Mouse (Mus musculus): Measurements from ENCODE around the gene Sec14l1.
A peak's percentile ranks its signal among the peaks of the same experiment; 100 is the strongest.
"Not testable (repeated sequence)": the region's sequence is repeated elsewhere in the genome, so short reads cannot be mapped to it uniquely, and the experiment has no call there.

The Sec14l1 gene

DNA sequence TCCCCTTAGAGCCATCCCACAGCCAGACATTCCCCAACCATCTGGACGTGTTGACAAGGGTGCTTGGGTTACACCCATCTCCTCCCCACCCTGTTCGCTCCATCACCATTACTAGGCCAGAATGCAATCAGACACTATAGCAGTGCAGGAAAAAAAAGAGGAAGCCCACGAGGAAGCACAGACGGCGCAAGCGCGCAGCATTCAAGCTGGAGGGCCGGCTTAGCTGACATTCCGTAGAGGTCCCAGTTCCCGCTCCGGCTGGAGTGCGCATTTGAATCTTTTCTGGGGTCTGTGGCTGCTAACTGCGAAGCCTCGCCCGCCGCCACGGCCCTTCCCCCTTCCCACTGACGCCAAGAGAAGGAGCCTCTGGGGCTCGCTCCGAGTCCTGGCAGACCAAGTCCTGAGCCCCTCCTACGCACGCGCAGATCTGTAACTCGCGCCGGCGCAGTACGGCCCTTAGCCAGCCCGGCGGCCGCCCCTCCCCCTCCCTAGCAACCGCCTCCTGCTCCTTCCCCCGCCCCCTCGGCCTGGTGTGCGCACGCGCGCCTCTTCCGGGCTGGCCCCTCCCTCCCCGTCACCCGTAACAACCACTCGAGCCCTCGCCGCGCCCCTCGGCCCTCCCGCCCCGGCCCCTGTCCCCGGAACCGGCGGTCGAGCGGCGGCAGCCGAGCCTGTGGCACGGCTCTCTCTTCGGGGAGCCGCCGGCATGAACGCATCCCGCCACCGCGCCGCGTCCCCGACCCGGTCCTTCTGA is at the start of gene Sec14l1:
Gene Sec14l1, plus strand, starts transcription at position 577 of the 754 bp plus-strand sequence.
- DNase-seq (ENCODE audit: low spot score) = peak; percentile 99

DNA sequence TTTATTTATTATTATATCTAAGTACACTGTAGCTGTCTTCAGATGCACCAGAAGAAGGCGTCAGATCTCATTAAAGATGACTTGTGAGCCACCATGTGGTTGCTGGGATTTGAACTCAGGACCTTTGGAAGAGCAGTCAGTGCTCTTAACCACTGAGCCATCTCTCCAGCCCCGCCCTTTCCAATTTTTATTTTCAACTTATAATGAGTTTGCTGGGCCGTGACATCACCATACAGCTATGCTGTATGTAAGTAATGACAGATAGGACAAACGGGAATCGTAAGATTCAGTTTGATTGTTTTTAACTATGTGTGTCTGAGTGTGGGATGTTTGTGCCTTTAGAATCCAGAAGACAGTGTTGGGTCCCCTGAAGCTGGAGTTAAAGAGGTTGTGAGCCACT is 49.4 kb upstream of the Sec14l1 start:
- not testable (repeated sequence) for DNase-seq (ENCODE audit: low spot score)

DNA sequence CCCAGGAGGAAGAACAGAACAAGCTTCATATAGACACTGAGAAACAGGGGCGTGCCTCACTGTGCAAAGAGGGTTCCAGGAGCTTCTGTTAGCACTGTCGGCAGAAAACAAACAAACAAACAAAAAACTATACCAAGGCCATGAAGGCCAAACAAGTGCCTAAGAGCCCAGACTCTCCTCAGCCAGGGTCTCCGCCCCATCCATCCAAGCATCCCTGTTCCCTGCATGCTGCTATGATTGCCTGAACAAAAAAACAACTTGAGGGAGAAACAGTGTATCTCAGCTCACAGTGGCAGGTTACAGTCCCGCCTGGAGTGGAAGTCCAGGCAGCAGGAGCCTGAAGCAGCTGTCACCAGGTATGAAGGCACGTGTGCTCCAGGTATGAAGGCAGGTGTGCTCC is 48.2 kb upstream of the Sec14l1 start:
- no peak for DNase-seq (ENCODE audit: low spot score)

DNA sequence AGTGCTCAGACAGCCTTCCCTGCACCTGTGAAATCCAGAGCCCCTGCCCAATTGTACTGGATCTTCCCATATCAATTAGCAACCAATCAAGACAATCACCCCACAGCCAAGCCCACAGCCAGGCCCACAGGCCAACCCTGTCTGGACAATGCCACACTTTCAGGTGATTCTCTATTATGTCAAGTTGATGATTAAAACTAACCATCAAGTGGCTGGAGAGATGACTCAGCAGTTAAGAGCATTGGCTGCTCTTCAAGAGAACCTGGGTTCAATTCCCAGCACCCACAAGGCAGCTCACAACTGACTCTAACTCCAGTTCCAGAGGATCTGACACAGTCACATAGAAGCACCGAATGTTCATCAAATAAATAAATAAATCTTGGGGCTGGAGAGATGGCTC is 46.6 kb upstream of the Sec14l1 start:
- no peak for DNase-seq (ENCODE audit: low spot score)

DNA sequence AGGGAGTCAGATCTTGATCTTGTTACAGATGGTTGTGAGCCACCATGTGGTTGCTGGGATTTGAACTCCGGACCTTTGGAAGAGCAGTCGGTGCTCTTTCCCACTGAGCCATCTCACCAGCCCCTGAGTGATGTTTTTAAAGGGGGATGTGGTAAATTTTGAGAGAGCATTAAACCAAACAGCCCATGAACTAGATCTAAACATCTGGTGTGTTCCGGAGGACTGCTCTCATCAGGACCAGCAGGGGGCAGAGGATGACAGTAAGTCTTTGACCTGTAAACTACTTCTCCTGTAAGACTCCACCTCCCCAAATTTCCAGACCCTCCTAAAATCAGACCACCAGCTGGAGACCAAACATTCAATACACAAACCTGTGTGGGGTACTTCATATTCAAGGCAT is 45.9 kb upstream of the Sec14l1 start:
- DNase-seq (ENCODE audit: low spot score) = no peak

DNA sequence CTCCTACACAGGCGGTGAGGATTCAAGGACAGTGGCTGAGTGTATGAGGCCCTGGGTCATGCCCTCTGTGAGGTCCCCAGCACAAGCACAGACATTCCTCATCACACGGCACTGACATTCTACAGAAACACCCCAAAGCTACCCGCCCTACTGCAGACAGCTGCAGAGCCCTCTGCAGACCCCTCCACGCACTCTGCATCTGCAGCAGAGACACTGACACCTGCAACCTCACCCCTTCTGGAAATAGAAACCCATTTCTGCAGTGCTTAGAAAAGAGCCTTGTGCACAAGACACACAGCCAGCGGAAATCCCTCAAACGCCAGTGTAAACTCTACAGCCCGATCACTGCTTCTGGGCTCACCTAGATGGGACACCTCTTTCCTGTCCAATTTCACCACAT is 44.3 kb upstream of the Sec14l1 start:
- no peak for DNase-seq (ENCODE audit: low spot score)

DNA sequence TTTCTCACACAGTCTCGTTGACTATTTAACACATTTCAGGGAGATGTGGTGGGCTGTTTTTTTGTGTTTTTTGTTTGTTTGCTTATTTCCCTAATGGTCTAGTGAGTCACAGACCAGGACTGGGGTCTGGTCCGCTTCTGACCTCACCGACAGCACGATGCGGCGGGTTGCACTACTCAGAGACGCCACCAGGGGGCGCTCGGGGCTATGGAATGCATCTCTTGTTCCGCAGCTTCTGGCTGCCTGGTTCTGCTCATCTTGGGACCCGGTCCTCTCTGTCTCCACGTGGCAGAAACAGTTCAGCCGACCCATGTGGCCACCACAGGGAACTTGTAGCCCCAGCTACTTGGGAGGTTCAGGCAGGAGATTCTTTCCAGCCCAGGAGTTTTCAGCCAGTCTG is 42.8 kb upstream of the Sec14l1 start:
- peak; percentile 84 for DNase-seq (ENCODE audit: low spot score)

DNA sequence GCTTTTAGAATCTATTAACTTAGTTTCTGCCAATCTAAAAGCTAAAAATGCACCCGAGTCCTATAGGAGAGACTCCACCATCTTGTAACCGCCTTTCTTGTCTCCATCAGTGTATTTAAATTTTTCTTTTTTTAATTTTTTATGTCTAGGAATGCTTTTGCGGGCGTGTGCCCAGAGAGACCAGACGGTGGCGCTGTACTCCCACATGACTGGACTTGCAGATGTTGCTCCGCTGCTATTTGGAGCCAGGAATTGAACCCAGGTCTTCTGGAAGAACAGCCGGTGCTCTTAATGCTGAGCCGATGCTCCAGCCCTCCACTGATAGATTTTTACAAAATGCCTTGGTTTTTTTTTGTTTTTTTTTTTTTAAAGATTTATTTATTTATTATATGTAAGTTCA is 41.5 kb upstream of the Sec14l1 start:
- no peak for DNase-seq (ENCODE audit: low spot score)

DNA sequence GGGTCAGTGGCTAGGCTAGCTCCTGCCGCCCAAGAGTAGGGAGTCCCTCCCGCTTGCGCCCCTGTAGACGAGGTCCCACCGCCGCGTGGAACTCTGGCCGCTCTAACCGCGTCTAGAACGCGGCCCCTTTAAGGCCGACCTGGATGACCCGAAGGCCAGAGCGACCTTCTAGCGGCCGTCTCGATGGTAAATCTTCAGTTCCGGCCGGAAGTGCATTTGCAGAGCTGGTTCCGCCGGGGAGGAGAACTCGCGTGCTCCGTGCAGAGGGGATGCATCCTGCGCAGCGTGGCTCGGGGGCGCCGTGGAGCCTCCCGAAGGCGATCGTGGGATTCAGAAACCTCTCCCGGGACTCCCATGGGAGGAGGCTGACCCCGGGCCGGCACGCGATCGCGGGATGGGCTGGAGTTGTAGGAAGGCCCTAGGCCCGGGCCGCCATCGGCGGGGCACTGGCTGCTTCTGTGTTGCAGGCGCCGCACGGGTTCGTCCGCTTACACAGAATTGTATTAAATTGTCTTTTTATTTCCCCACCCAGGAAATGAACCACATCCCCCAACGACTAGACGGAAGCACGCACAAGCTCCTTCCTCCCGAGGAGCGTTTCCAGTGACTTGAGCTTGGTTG is 38.3 kb upstream of the Sec14l1 start:
- peak; percentile 83 for DNase-seq (ENCODE audit: low spot score)

DNA sequence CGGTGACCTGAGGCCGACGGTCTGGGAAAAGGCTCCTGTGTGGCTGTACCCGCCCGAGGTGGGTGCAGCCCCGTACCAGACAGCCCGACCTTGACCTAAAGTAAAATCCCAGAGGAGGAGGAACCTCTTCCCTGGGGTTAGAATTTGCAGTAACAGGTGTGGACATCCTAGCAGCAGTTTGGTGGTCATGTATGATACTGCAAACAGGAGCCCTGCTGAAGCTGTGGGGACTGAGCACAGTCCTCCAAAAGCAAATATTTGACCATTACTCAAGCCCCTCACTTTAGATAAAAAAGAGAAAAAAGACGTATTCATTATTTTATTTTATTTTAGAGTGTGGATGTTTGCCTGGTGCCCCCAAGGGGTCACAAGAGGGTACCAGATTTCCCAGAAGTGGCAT is 37.7 kb upstream of the Sec14l1 start:
- DNase-seq (ENCODE audit: low spot score) = no peak

DNA sequence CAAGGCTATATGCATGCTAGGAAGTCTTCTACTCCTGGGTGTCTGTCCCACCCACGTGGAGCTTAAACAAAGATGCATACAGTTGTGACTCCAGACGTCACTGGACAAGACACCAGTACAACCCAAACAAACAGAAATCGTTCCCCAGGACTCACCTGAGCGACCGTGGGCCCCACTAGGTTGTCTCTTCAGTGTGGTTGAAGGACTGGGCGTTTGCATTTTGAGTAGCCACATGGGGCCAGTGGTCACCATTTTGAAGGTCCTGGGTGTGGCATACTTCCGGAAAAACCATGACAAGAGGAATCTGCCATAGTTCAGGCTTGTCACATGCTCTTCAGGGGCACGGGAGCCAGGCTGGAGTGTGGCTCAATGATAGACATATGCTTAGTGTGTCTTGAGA is 37.1 kb upstream of the Sec14l1 start:
- DNase-seq (ENCODE audit: low spot score) = no peak

DNA sequence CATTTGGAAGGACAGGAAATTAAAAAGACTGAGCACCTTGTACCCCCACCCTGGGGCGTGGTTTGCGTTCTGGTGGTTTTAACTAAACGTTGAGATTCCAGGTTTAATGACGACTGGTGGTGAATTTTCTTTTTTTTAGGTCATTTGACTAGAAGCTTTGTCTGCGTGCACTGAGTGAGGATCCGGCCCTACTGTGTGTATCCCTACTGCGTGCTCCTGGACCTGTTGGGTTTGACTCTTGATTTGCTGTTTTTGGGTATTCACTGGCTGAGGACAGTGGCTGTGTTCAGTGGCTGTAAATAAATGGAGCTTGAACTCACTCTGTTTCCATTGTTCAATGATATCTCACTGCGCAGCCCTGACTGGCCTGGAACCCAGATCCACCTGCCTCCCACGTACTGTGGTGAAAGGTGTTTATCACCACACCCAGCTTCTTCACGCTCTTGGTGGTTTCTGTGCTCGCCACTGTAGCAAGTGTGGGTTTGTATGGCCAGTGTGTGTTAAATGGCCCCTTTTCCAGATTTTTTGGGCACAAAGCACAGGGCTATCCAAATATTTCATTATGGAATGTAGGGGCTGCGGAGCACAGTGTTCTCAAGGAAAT is 36.2 kb upstream of the Sec14l1 start:
- DNase-seq (ENCODE audit: low spot score) = no peak

DNA sequence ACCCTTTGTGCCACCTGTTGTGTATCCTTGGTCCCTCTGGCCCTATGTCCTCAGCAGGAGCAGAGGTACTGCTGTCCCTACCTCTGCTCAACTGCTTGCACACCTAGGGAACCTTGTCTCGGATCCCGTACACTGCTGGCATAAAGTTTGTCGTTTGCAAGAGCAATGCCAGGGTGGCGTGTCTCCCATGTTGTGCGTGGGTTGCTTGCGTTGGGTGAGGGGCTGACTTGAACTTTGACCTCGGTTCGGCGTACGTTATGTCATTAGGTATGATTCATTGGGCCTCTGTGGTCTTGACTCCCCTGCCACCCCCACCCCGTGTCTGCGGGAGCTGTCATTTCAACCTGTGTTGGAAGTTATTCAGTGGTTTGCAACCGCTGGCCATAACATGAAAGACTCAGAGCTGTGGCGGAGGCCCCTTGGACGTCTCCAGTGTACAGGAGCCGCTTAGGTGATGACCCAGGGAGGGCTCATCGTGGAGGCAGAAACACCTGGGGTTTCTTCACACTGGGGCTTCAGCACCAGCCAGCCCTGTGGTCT is 35.2 kb upstream of the Sec14l1 start:
- DNase-seq (ENCODE audit: low spot score) = no peak

DNA sequence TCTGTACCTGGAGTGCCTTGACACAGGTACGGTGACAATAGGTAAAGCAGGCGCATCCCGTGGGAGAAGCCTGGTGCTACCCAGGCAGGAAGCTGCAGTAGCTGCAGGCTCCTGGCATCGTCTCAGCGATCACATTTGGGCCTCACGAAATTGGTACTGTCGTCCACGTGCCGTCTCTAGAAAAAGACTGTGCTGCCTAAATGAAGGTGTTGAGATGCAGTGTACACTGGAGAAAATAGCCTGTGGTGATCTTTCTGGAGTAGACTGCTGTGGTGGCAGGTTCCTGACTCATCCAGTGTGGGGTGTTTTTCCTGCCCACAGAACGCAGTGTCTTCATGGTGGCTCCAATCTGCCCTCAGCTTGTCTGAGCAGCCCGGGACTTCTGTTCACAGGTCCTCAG is 34.8 kb upstream of the Sec14l1 start:
- DNase-seq (ENCODE audit: low spot score) = no peak

DNA sequence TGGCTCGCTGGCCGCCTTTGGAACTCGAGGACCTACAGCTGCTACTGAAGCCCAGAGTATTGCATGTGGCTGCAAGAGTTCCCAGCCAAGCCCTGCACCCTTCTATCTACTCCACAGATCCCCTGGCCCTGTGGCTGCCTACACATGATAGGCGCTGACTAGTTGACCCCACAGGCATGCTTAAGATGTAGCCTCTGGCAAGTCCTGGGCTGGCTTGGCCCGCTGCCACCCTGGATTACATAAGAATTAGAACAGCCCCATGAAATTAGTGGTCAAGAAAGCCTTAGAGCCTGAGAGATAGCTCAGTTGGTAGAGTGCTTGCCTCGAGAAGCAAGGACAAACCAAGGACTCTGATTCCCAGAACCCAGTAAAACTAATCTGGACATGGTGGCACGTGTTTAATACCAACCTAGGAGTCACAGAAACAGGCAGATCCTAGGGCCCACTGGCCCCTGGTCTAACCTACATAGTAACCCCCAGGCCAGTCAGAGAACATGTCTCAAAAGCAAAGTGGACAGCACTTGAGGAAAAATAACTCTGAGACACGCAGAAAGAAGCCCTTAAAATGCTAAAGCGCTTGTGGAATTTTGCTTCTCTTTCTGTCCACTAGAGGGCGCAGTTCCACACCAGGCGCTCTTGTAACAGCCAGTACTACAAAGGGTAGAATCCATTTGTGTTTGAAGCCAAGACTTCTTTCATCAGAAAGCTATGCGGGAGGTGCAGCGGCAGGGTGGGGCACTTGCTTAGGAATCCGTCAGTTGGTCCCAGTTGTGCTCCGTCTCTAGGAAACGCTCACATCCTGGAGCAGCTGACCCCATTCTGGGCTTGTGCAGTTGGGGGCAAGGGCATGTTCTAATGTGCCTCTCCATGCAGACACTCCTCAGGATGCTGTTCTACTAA is 33.6 kb upstream of the Sec14l1 start:
- peak; percentile 89 for DNase-seq (ENCODE audit: low spot score)

DNA sequence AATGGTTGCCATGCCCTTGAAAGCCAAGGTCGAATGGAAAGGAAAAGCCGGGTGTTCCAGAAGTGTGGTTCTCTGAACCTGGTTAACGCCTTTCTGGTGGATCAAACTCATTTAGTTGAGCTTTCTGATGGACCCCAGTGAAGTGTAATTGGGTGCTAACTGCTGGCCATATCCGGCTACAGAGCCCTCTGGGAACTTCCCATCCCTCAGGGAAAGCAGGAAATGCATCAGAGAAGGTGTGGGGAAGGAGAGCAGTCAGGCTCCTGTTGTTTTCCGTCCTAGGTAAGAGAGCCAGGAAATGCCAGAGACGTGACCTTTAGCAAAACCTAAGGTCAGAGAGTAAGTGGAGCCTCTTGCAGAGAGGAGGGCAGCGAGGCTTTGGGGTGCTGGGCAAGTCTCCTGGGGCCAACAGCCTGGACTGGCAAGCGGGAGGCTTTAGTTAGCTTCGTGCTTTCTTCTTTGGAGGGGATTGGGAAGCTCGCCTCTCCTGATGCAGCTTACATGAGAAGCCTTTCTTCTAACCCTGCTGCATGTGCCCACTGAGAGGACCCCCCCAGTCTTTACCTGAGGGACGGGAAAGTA is 32.5 kb upstream of the Sec14l1 start:
- DNase-seq (ENCODE audit: low spot score) = no peak

DNA sequence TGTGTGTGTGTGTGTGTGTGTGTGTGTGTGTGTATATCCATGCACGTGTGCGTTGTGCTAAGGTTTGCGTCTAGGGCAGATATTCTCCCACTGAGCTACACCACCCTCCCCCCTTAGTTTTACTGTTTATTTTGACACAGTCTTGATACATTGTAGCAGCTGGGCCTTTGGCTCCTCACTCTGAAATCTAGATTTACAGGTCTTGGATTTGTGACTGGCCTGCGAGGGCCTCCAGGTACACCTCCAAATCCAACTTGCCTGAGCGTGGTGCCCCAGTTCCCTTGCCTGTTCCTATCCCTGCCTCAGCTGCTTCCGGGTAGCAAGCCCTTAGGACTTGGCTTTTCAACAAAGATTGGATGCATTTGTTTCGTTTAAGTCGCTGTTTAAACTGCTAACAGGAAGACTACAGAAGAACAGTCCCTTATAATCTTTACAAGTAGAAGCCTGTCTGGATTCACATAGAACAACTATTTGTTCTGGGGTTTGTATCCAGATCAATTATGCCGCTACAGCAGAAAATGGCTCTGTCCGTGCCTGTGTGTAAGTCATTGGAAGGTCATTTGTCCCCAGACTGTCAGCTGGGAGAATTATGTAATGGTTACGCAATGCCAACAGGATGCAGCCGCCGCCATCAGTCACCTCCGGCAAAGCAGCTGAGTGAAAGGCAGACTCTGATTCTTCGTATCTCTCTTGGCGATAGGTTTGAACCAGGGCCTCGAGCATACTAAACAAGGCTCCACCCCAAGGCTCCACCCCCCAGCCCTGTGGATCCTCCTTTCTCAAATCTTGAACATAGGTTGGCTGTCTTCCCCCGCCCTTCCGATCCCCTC is 31.7 kb upstream of the Sec14l1 start:
- no peak for DNase-seq (ENCODE audit: low spot score)

DNA sequence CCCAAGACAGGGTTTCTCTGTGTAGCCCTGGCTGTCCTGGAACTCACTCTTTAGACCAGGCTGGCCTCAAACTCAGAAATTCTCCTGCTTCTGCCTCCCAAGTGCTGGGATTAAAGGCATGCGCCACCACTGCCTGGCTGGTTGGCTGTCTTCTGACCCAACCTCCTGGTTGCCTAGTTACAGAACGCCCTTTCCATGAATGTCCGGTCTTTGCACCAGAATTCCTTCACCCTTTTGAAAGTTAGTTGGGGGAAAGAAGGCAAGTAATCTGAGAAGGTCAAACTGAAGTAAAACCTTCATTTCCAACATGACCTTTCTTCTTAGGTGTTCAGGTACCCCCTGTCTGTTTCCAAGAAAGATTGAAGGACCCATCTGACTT is 31.1 kb upstream of the Sec14l1 start:
- not testable (repeated sequence) for DNase-seq (ENCODE audit: low spot score)

DNA sequence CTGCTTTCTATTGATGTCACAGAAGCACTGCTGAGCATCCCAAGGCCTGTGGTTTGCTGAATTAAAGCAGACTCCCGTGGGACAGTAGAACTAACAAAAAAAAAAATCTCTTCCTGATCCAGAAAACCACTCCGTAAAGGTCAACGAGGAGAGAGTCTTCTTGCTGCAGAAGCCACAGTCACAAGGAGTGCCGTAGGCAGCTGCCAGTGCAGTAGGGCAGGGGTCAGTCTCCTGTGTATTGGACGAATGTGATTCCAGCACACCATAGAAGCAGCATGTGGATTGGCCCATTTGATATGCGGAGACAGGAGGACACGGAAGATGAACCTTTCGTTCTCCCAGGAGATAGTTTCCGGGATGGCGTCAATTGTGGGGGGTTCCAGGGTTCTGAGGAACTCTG is 28.8 kb upstream of the Sec14l1 start:
- no peak for DNase-seq (ENCODE audit: low spot score)

DNA sequence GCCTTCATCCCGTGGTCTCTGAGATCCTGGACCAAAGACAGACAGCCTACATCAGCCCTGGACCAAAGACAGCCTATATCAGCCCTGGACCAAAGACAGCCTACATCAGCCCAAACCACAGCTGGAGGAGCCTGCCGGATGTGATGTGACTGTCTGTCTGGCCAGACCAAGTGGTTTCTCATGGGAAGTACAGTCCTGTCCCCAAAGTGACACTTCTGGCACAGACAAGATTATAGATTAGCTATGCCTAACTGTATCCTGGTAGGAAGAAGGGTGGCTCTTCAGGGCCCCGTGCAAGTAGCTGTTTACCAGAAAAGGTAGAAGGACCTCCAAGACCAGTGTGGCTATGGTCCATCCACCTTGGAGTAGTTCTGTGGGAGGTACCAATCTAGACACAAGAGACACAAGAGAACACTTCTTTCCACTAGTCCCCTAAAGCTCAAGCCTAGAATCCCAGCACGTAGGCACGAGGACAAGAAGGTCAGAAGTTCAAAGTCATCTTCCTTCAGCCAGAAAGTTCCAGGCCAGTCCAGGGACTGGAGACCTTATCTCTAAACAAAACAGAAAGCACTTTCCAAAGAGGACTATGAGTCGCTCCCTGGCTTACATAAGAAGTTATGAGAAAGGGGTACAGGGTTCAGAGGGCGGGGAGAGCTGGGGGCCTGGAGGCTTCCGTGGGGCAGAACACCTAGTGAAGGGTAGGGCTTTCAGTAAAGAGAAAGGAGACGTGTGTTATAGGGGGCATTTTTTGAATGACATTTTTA is 27.8 kb upstream of the Sec14l1 start:
- DNase-seq (ENCODE audit: low spot score) = no peak

Measured in layer of hippocampus, adult 11-12 months (tissue).